Mouse (Mus musculus) intestine, embryonic 14.5 days (tissue): ENCODE measurements around the gene Camk2g. TPM values are rescaled to one million over a fixed set of nuclear protein-coding genes. Genes with fewer than 3 reads are reported as not detected.

Experiments used
- ATAC-seq: fragments of 200-750 bp; cut with Nextera tagmentation; replicated peaks from 2 replicates; pipeline ENCODE4 v1.8.0; 2017; ENCODE audit warnings: low read depth, moderate number of reproducible peaks, moderate TSS enrichment, moderate library complexity; ENCODE audit not compliant: low FRiP score, low TSS enrichment
- DNase-seq: peaks from one replicate; pipeline ENCODE4 v3.0.0-alpha.2; 2018; ENCODE audit warnings: low spot score
- H3K27ac ChIP-seq: fragments of 300-500 bp; sonication (generic); 2 replicates; pipeline ENCODE4 v1.5.1; 2014; ENCODE audit warnings: low read depth, mild to moderate bottlenecking, control low read depth
- H3K27me3 ChIP-seq: fragments of 300-500 bp; sonication (generic); replicated peaks from 2 replicates; pipeline ENCODE4 v1.6.1; 2014; ENCODE audit warnings: low read length, control low read depth; ENCODE audit not compliant: control insufficient read depth, insufficient read depth
- H3K36me3 ChIP-seq: fragments of 300-500 bp; sonication (generic); 2 replicates; pipeline ENCODE4 v1.6.1; 2014; ENCODE audit warnings: low read length, control low read depth; ENCODE audit not compliant: control insufficient read depth, insufficient read depth
- H3K4me1 ChIP-seq: fragments of 300-500 bp; sonication (generic); replicated peaks from 2 replicates; pipeline ENCODE4 v1.6.1; 2014; ENCODE audit warnings: low read length, control low read depth, mixed read lengths; ENCODE audit not compliant: control insufficient read depth, insufficient read depth
- H3K4me2 ChIP-seq: fragments of 300-500 bp; sonication (generic); 2 replicates; pipeline ENCODE4 v1.6.1; 2014; ENCODE audit warnings: low read length
- H3K4me3 ChIP-seq: fragments of 300-500 bp; sonication (generic); 2 replicates; pipeline ENCODE4 v1.5.1; 2014; ENCODE audit warnings: low read depth, low read length, control low read depth, mixed read lengths
- H3K9ac ChIP-seq: fragments of 300-500 bp; sonication (generic); 2 replicates; pipeline ENCODE4 v1.6.1; 2014; ENCODE audit warnings: mild to moderate bottlenecking, low read length
- H3K9me3 ChIP-seq: fragments of 300-500 bp; sonication (generic); 2 replicates; pipeline ENCODE4 v1.6.1; 2016; ENCODE audit warnings: low read length, control low read depth; ENCODE audit not compliant: control insufficient read depth
- WGBS: fragments of 180-500 bp; shearing (Covaris S2); extraction: QIAGEN DNeasy Blood & Tissue Kit; methylation state at CpG from one replicate; pipeline ENCODE4 v1.1.7; 2014; 5-methylcytosine and 5-hydroxymethylcytosine counted together
- polyA plus RNA-seq: library from polyadenylated mRNA; unstranded; fragments of >200 nt; fragmentation: Nextera tagmentation; extraction: Ambion mirVana; gene quantifications from 2 replicates; pipeline ENCODE4 v1.2.1, GENCODE M21; 2014

Camk2g gene
- polyA plus RNA-seq, 1 experiment from 2014 or later, result 47.6 TPM

GRCm38 (mm10) chr14:20831915-20832314 lies 38.0 kb upstream of the Camk2g start:
- peaks cover 10% of the 10 kb centered on the region; the same call in 1 of the 2 replicates for H3K4me1 ChIP-seq
- H3K9ac ChIP-seq, result no peak overlapping the region
- no peaks in the 10 kb centered on the region for H3K27me3 ChIP-seq
- no peaks in the 10 kb centered on the region for H3K36me3 ChIP-seq
- ATAC-seq (no peak), DNase-seq (no peak)
- no peak overlapping the region for H3K4me3 ChIP-seq
- no peaks in the 10 kb centered on the region for H3K9me3 ChIP-seq
- no peak overlapping the region for H3K27ac ChIP-seq
- 88% methylated on average over 1 of the region's 1 CpGs for WGBS
- no peak overlapping the region for H3K4me2 ChIP-seq

GRCm38 (mm10) chr14:20831141-20831910 lies 37.4 kb upstream of the Camk2g start:
- Histone ChIP-seq H3K4me1 (peaks cover 10% of the 10 kb centered on the region; the same call in 1 of the 2 replicates), H3K9ac (no peak overlapping the region), H3K27me3 (no peaks in the 10 kb centered on the region), H3K4me3 (no peak overlapping the region), H3K27ac (no peak overlapping the region), H3K36me3 (no peaks in the 10 kb centered on the region), H3K9me3 (no peaks in the 10 kb centered on the region), H3K4me2 (no peak overlapping the region)
- WGBS, result 64% methylated on average over 9 of the region's 9 CpGs
- no peak for DNase-seq
- ATAC-seq, result no peak

DNA sequence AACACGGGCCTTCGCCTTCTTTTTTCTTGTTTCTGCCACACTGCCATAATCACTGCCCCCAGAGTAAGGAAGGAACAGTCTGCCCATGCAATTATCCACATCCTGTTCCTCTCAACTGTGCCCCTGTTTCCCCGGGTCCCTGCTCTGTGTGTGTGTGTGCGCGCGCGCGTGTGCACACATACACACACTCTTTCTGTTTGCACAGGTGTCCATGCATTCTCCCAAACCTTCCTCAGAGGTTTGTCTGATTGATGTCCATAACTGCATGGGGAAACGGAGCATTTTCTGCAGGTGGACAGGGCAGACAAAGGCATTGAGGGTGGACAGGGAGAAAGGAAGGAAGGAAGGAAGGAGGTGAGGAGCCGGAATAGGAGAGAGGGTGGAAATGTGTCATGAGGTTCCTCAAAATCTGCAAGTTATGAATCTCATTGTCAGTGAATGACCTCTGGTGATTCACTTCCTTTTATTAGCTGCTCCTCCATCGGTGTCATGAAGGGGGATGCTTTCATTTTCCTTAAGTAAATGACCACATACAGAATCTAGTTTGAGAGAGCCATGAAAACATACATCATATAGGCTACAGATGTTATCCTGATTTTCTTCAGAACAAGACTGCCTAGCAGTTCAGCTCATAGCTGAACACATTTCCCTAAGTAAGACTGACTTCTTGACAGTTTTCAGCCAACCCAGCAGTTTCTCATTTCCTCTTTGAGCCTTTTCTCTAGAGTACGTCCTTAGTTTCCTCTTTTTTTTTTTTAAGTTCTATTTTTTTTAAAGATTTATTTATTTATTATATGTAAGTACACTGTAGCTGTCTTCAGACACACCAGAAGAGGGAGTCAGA lies 35.9 kb upstream of the Camk2g start:
- ATAC-seq (no peak), DNase-seq (no peak)
- H3K27ac ChIP-seq, result no peak overlapping the region

GRCm38 (mm10) chr14:20828524-20828923 lies 34.6 kb upstream of the Camk2g start:
- H3K36me3 ChIP-seq, result no peaks in the 10 kb centered on the region
- ATAC-seq (no peak), DNase-seq (no peak)
- H3K4me2 ChIP-seq, result no peak overlapping the region
- WGBS, result 82% methylated on average over 3 of the region's 3 CpGs
- H3K27me3 ChIP-seq, result no peaks in the 10 kb centered on the region
- H3K9ac ChIP-seq, result no peak overlapping the region
- H3K4me1 ChIP-seq, result no peaks in the 10 kb centered on the region
- no peak overlapping the region for H3K4me3 ChIP-seq
- H3K9me3 ChIP-seq, result no peaks in the 10 kb centered on the region
- no peak overlapping the region for H3K27ac ChIP-seq

More for the DNA sequence above, 35.9 kb upstream of the Camk2g start:
- H3K4me1 ChIP-seq, result 0 out of 2 replicates have a peak, but pooled peaks cover 6% of the 10 kb centered on the region
- H3K4me2 ChIP-seq, result no peak overlapping the region
- H3K36me3 ChIP-seq, result no peaks in the 10 kb centered on the region
- no peaks in the 10 kb centered on the region for H3K27me3 ChIP-seq
- no peaks in the 10 kb centered on the region for H3K9me3 ChIP-seq
- no peak overlapping the region for H3K4me3 ChIP-seq
- 74% methylated on average over 12 of the region's 12 CpGs for WGBS
- no peak overlapping the region for H3K9ac ChIP-seq

- no peak for ATAC-seq
- no peaks in the 10 kb centered on the region for H3K9me3 ChIP-seq
- WGBS, result 85% methylated on average over 5 of the region's 5 CpGs
- no peak overlapping the region for H3K4me3 ChIP-seq
- H3K4me1 ChIP-seq, result no peaks in the 10 kb centered on the region
- H3K27ac ChIP-seq, result no peak overlapping the region
- no peaks in the 10 kb centered on the region for H3K27me3 ChIP-seq
- no peak for DNase-seq
- no peaks in the 10 kb centered on the region for H3K36me3 ChIP-seq
- H3K4me2 ChIP-seq, result no peak overlapping the region
- H3K9ac ChIP-seq, result no peak overlapping the region
Observed at GRCm38 (mm10) chr14:20827491-20827890, 33.6 kb upstream of the Camk2g start.

GRCm38 (mm10) chr14:20827061-20827460 lies 33.2 kb upstream of the Camk2g start:
- DNase-seq, result no peak
- no peaks in the 10 kb centered on the region for H3K4me1 ChIP-seq
- no peaks in the 10 kb centered on the region for H3K36me3 ChIP-seq
- no peak overlapping the region for H3K4me3 ChIP-seq
- H3K9me3 ChIP-seq, result no peaks in the 10 kb centered on the region
- WGBS, result 86% methylated on average over 8 of the region's 8 CpGs
- H3K27me3 ChIP-seq, result no peaks in the 10 kb centered on the region
- no peak for ATAC-seq
- H3K27ac ChIP-seq, result no peak overlapping the region
- no peak overlapping the region for H3K9ac ChIP-seq
- no peak overlapping the region for H3K4me2 ChIP-seq

GRCm38 (mm10) chr14:20825516-20825915 lies 31.6 kb upstream of the Camk2g start:
- no peak overlapping the region for H3K9ac ChIP-seq
- ATAC-seq (no peak), DNase-seq (no peak)
- no peaks in the 10 kb centered on the region for H3K9me3 ChIP-seq
- H3K4me1 ChIP-seq, result no peaks in the 10 kb centered on the region
- no peaks in the 10 kb centered on the region for H3K27me3 ChIP-seq
- 90% methylated on average over 2 of the region's 2 CpGs for WGBS
- no peak overlapping the region for H3K27ac ChIP-seq
- no peak overlapping the region for H3K4me2 ChIP-seq
- no peak overlapping the region for H3K4me3 ChIP-seq
- no peaks in the 10 kb centered on the region for H3K36me3 ChIP-seq

DNA sequence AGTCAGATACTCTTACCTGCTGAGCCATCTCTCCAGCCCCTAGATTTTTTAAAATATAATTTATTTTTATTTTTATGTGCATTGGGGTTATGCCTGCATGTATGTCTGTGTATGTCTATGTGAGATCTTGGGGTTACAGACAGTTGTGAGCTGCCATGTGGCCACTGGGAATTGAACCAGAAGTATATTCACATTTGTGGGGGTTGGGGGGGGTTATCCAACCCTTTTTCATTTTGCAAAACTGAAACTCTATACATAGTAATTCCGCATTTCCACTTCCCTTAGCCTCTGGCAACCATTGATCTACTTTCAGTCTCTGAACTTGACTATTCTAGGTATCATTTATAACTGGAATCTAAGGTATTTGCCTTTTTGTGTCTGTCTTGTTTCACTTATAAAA lies 30.6 kb upstream of the Camk2g start:
- no peaks in the 10 kb centered on the region for H3K4me1 ChIP-seq
- H3K9ac ChIP-seq, result no peak overlapping the region
- H3K4me2 ChIP-seq, result no peak overlapping the region
- no peak overlapping the region for H3K4me3 ChIP-seq
- H3K9me3 ChIP-seq, result no peaks in the 10 kb centered on the region
- WGBS, result 94% methylated on average over 1 of the region's 1 CpGs
- no peaks in the 10 kb centered on the region for H3K36me3 ChIP-seq
- H3K27me3 ChIP-seq, result no peaks in the 10 kb centered on the region
- no peak overlapping the region for H3K27ac ChIP-seq
- DNase-seq (no peak), ATAC-seq (no peak)
